Mouse (Mus musculus): ENCODE data around the gene Lrp3.
A peak's percentile ranks its signal among the peaks of the same experiment; 100 is the strongest.

Gene Lrp3

DNA sequence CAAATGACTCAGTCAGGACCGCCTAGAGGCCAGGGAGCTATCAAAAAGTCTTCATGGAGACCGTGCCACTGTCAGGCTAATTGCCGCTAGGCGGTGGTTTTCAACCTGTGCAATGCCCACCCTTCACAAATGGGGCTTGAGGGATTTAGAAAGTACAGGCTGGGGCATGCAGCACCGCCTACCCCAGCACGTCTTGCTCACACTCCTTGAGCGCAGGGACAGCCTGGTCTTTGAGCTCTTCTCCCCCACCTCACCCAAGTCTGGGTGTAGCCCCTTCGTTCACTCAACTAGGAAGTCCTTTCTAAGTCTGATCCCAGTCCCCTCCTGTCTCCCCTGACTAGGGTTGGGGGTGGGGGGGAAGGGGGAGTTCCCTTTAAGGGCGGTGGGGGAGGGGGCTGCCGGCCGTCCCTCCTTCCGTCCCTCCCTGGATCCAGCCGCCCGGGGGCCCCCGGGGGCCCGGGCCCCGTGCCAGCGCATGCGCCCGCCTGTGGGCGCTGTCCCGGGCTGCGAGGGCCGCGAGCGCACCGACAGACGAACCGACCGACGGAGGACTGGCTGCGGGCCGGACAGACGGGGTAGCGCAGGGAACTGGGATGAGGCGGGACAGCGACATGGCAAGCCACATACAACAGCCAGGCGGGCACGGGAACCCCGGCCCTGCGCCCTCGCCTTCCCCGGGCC lies 29.3 kb downstream of the Lrp3 start, which contains the start of gene Slc7a10:
Gene Slc7a10, plus strand, starts transcription at position 497 of the 681 bp plus-strand sequence.
- no peak for DNase-seq

DNA sequence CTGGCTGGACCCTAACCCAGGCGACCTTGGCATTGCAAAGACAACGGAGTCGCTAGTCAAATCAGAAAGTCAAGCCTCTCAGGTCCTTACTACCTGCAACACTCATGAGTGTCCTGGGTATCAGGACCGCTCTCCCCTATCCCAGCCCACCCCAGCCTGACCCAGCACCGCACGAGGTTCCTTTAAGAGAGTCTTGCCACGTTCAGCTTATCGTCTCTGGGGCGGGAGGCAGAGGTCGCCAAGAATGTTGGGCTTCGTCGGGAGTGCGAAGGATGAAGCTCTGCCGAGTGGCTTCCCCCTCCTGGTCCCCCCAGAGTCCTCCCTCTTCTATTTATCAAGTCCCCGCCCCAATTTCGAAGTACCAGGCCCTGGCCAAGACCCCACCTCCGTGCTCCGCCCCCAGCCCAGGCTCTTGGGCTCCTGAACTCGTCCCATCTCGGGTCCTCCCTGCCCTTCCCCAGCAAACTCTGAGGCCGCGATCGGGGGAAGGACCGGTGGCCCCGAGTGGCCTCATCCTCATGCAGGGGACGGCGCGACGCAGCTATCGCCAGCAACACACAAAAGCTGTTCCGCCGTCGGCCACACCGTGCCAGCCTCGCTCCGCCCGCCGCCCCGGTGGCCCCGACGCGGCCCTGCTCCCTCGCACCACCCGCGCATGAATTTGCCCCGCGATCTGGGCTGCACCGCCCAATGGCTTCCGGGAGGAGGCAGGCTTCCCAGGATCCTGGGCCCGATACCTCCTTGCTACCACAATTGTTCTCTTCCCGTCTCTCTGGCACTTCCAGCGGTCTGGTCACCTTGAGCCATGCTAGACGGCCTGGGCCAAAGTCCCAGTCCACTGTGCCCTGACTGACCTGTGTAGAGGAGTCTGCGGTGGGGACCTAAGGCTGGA lies 30.2 kb downstream of the Lrp3 start:
- DNase-seq: no peak

DNA sequence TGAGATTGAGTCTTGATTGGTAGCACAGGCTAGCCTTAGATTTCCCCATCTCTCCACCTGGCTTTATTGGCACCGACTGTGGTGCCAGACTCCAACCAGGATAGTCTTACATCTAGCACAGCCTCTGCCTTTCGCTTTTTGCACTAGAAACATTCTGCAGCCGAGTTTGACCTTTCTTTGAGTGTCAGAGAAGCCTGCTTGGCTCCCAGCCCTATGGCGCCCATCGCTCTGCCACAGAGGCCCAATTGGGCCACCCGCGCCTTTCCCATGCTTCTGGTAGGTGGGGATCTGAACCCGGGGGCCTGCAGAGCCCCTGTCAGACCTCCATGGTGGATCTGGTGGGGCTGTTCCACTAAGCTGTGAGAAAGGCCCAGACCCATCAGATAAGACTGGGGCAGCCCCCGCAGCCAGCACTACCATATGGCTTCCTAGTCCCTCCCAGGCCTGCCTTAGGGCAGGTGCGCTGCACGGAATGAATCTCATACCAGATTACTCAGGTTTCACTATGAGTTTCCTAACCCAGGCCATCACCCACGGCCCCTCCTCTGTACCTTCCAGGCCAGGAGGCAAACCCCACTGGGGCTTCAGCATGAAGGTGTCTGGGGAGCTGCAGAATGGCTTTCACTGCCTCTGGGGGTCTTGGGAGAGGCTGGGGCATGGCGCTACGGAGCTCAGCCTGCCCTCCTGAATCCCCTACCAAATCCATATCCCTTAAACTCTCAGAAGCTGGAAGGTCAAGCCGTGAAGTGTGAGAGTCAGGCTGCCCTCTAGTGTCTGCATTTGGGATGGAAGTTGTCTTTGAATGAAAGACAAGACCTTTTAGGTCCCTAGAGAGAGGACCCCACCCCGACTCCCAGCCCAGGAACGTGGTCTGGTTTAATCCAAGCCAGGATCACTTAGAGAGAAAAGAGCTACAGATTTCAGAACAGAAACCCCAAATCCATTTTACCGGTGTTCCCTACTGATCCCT lies 38.6 kb downstream of the Lrp3 start:
- no peak for DNase-seq

DNA sequence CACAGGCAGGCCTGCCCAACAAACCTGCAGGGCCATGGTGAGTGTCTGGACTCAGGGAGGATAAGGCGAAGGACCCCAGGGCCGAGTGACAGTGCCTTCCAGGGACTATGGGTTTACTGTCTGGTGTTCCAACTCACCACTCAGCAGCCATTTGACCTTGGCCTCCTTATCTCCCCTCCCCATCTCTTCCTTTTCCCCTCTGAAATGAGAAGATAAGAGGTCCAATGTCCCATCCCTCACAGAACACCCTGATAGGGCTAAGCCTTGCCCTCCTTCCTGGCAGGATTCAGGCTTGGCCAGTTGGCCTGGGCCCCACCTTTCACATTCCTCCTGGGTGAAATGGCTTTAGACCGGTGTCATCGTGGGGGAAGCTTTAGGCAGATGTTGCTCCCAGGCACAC lies 39.8 kb downstream of the Lrp3 start:
- DNase-seq: no peak

DNA sequence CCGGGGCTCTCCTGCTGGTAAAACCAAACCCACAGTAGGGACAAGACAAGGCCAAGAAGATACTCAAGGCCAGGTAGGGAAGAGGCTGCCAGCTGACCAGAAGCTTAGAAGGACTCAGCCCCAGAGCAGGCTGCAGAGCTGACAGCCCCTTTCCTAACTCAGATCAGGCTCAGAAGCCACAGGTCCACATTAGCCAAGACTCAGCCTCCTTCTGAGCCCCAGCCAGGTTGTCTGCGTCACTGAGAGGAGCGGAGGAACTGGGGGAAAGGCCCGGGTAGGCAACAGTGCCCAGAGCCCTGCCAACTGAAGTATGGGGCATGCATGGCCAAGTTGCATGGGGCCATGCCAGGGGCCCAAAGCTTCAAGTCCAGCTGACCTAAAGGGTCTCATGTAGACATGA lies 42.8 kb downstream of the Lrp3 start:
- no peak for DNase-seq

DNA sequence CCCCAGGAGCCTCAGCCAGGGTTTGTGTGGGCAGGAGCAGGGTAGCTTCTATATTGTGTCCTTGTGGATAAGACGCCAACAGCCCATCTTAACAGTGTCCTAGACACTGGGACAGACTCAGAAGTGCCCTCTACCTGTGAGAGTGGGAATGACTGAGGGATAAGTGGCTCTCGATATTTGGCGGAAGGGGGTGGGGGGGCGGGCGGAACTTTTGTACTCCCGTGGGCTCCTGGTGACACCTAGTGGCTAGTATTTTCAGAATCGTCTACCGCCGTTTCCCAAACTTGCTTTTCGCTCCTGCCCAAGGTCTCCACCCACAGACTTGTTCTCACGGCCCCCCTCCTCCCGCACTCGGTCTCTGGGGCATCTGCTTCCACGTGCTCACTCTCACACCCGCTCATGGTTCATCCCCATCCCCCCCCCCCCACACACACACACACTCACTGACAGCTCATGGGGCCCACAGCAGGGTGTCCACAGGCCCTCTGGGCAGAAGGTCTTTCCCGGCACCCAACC lies 43.4 kb downstream of the Lrp3 start:
- DNase-seq: peak; percentile 67

DNA sequence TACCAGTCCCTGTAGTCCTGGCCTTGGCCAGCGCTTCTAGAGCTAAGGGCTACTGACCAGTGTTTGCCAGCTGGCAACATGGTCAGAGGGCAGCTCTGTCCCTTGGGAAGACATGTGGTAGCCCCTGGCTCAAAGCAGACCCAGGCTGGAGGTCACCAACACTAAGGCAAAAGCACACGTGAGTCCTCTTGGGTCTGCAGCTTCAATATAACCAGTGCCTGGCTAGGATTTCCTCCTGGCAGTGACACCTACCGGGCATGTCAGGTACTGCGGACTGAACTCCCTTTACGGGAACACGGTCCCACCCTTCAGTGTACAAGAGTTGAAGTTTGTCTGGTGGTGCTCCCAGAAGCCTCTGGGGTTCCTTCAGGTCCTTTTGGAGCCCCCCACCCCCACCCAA lies 46.0 kb downstream of the Lrp3 start:
- DNase-seq: peak; percentile 79

DNA sequence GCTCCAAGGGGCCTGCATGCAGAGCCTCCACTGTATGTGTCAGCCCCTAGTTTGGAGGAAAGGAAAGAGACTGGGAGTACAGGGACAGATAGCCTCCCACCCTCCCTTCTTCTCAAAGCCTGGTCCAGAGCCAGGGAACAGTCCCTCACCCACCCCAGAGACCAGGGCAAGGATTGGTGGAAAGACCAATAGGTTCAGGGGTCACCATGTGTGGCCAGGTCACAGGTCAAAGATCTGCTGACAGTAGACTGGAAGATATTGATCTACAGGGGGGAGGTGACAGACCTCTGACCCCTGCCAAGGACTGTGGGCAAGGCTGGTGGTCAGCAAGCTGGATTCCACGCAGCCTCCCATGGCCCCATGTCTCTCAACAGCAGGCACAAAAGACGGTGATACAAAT lies 47.4 kb downstream of the Lrp3 start:
- DNase-seq: no peak

DNA sequence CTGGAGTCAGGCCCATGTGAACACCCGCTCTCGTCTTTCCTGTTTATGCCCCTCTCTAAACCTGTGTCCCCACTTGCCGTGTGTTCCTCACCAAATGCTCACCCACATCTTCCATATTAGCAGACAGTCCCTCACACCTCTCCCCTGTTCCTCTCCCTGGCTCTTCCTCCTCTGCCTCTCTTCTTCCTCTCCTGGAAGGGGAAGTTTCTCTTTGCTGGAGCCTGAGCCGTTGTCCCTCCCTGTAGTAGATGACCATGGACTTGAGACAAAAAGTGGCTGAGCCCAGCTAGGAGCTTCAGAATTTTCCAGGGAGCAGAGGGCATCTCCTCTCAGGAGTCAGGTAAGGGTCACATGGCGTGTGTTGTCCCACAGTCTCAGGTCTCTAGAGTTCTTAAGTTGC lies 48.3 kb downstream of the Lrp3 start:
- DNase-seq: no peak

DNA sequence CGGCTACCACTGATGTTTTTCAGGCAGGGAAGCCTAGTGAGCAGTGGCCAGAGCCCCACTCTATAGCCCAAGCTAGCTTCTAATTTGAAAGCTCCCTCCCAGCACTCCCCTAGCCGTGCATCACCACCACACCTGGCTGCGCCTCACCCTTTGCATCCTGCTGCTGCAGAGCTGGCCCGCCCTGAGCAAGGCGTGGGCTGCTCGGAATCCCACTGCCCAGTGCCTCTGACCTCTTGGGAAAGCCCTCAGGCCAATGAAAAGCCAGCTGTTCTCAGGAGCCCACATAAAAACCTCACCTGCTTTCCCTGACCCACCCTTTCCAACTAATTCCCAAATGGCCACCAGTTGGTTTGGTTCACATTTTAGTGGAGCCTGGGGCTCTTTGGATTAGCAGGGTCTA lies 51.2 kb downstream of the Lrp3 start:
- no peak for DNase-seq

DNA sequence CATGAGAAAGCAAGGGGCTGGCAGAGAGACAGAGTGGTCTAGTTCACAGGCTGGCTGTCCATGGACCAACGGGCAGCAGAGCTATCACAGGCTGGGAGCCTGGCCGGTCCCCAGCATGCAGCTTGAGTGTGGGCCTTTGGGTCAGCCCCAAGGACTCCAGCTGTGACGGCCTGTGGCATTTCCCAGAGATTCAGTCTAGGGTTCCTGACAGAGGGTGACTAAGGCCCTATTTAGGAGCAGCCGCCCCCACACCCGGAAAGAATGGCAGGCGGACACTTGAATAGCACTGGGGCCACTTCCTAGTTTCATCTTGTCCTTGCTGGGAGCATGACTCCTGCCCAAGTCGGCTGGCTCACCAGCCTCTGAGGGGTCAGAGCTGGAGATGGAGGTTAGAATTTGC lies 51.7 kb downstream of the Lrp3 start:
- DNase-seq: no peak

DNA sequence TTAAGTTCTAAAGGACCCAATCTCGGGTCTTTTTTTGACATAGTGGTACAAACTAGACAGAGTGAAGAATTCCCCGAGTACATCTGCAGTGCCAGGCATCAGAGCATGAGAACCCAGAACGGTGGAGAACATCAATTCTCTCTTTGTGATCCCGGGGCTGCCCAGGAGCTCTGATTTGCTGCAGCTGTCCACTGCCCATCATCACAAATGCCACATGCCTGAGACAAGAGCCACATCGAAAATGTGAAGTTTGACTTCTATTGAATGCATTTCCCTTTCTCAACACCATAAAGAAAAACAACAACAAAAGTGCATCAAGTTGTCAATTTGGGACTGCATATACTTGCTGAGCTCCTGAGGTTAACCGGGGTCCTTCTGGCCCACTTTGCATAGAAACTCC lies 52.9 kb downstream of the Lrp3 start:
- no peak for DNase-seq

DNA sequence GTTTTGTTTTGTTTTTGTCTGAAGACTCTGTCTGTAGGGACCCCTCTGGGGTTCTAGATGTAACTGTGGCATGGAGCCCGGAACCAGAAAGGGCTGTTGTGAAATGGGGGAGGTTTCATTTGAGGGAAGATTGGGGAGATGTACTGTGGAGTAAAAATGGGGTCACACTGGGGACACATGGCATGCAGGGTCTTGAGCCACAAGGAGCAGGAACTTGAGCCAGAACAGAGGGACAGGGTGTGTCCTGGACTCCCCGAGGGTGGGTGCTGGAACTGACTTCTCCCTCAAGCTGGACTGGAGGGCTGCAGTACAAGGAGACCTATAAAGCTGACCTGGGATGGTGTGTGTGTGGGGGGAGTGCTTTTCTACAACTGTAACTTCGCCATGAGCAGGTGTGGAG lies 57.8 kb downstream of the Lrp3 start:
- DNase-seq: no peak

DNA sequence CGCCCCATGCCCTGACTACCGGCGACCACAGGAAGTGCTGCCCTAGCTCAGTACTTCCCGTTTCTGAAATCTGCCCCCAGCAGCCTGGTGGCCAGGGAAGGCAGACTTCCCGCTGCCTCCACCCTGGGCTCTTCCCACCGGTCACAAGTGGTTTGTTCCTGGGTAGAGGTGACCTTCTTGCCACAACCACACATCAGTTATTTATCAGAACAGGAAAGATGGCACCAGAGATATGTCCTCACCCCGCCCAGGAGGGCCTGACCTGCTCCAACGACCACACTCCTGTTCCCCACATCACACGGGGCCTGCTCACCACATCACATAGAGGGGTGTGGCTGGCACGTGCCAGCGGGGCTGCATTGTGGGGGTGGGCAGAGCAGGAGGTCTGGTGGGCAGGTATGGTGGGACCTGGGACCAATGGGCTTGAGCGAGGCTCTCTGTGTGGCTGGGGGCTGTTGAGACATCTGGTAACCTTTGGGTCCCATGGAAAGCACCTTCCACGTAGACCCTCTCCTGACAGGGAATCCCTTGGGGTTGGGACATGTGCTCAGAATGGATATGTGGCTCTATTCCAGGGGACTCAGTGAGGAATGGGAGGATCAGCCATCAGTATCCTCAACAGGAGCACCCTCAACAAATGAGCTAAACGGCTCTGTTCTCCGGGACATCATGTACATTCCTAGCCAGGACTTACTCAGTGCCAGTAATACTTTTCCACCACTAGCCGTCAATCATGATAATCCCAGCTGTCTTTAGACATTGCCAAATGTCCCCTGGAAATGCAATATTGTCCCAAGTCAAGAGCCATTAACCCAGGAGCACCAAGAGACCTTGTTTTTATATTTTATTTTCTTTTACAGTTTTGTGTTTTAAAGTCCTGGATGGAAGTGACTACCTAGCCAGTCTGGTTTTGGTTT lies 58.5 kb downstream of the Lrp3 start:
- DNase-seq: no peak

DNA sequence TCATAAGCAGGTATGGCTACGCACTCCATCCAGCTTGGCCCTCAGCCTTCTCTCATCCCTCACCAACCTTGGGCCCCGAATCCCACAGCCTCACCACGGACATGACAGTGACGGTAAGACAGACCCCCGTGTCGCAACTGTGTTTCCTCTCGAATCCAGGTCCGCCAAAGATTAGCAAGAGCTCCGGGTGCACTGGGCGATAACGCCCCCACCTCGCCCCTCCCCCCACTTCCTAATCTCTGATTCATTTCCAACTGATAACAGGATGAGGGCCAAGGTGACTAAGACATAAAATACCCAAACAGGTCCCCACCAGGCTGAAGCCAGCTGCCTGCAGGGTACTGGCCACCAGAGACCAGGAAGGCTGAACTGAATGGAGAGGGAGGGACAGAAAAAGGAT lies 60.8 kb downstream of the Lrp3 start:
- no peak for DNase-seq

DNA sequence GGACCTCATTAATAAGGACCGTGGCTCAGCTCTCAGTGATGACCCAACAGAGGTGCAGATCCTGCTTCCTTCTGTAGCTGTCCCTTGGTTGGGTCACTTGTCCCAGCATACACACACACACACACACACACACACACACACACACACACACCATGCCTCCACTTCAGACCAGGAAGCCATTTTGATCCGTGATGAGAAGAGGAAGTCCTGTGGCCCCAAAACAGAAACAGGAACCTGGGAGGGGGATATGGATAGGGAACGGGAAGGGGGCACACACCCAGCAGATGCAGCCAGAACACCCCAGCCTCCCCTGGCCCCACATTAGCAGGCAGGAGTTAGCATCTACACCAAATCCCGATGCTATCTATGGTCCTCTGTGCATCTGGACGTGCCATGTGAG lies 64.4 kb downstream of the Lrp3 start:
- DNase-seq: no peak

All from cerebellum, adult 8-10 months (tissue).